Comparison of ENCODE assay signal across 21 mouse cellular contexts in genomic region chr17:26524801-26525200, GRCm38 (mm10). TPM values are rescaled to one million over a fixed set of nuclear protein-coding genes. Genes with fewer than 3 reads are reported as not detected.
DNase-seq lines count a peak whose midpoint lies in the region; ATAC-seq lines count a peak whose summit lies in the region.
"Had no signal": no experiment of that assay in that cellular context is flagged by ENCODE, and none has a peak within 500 bp of the region (broad histone marks: within the 10 kb centered on the region; RNA-seq: fewer than 3 reads in every experiment).

No protein-coding gene starts in this region.

- no peaks in the 10 kb centered on the region for H3K4me1 ChIP-seq in midbrain, embryonic 11.5 days (ENCODE audit: control insufficient read depth, insufficient read depth, low read length)
- H3K4me1 ChIP-seq in midbrain, embryonic 14.5 days (ENCODE audit: control insufficient read depth, insufficient read depth, low read length): no peaks in the 10 kb centered on the region
- H3K4me1 ChIP-seq: forebrain, embryonic 13.5 days; hindbrain, embryonic 10.5 days; hindbrain, embryonic 13.5 days had no signal

- WGBS in midbrain, embryonic 11.5 days: 87% methylated on average over 4 of the region's 4 CpGs
- WGBS in midbrain, embryonic 14.5 days: 85% methylated on average over 4 of the region's 4 CpGs

- no peak overlapping the region for H3K27ac ChIP-seq in midbrain, embryonic 11.5 days (ENCODE audit: low read depth, low read length)
- no peak overlapping the region for H3K27ac ChIP-seq in midbrain, embryonic 14.5 days (replicated peaks; ENCODE audit: low read depth, low read length)
- H3K27ac ChIP-seq: embryonic facial prominence, embryonic 10.5 days; embryonic facial prominence, embryonic 13.5 days; forebrain, embryonic 10.5 days; forebrain, embryonic 13.5 days; hindbrain, embryonic 10.5 days; hindbrain, embryonic 13.5 days; intestine, embryonic 15.5 days had no signal

- intact Hi-C loops in heart, postnatal 25 days (cut with DNase I): no loop called here

- no peak overlapping the region for H3K4me3 ChIP-seq in midbrain, embryonic 11.5 days (ENCODE audit: low read depth, low read length)
- no peak overlapping the region for H3K4me3 ChIP-seq in midbrain, embryonic 14.5 days (replicated peaks; ENCODE audit: low read depth, low read length)
- H3K4me3 ChIP-seq: embryonic facial prominence, embryonic 10.5 days; embryonic facial prominence, embryonic 13.5 days; forebrain, embryonic 10.5 days; forebrain, embryonic 13.5 days; hindbrain, embryonic 10.5 days; hindbrain, embryonic 13.5 days; intestine, embryonic 15.5 days had no signal

- H3K27me3 ChIP-seq in midbrain, embryonic 11.5 days (ENCODE audit: control insufficient read depth, insufficient read depth, low read length): no peaks in the 10 kb centered on the region
- no peaks in the 10 kb centered on the region for H3K27me3 ChIP-seq in midbrain, embryonic 14.5 days (ENCODE audit: control insufficient read depth, insufficient read depth, low read length)
- H3K27me3 ChIP-seq: CH12.LX; embryonic facial prominence, embryonic 13.5 days; forebrain, embryonic 13.5 days; intestine, embryonic 15.5 days had no signal

- DNase-seq in cerebellum, adult 9-10 months: peak; percentile 71
- no peak for DNase-seq in cerebellum, postnatal 4 days (ENCODE audit: low spot score in 2 of 2)
- DNase-seq in heart, adult 11 months: peak; percentile 64
- DNase-seq in heart, postnatal 25 days (ENCODE audit: low spot score): no peak
- DNase-seq in midbrain, embryonic 11.5 days (ENCODE audit: low spot score, missing footprints): peak; percentile 64
- DNase-seq in midbrain, embryonic 14.5 days: no peak
- DNase-seq in right cerebral cortex, postnatal 36 days (ENCODE audit: low spot score in 2 of 2): no peak
- DNase-seq: B cell, adult 2 months; embryo, embryonic 11 days had no signal

- H3K9me3 ChIP-seq in midbrain, embryonic 11.5 days (ENCODE audit: control insufficient read depth, low read length): no peaks in the 10 kb centered on the region
- H3K9me3 ChIP-seq in midbrain, embryonic 14.5 days (ENCODE audit: control insufficient read depth, low read length): no peaks in the 10 kb centered on the region
- H3K9me3 ChIP-seq: embryonic facial prominence, embryonic 10.5 days; embryonic facial prominence, embryonic 13.5 days; forebrain, embryonic 10.5 days; forebrain, embryonic 13.5 days; G1E; hindbrain, embryonic 10.5 days; hindbrain, embryonic 13.5 days; intestine, embryonic 15.5 days had no signal

- H3K9ac ChIP-seq in midbrain, embryonic 11.5 days (ENCODE audit: low read length): no peak overlapping the region
- H3K9ac ChIP-seq in midbrain, embryonic 14.5 days (replicated peaks; ENCODE audit: low read length): no peak overlapping the region
- H3K9ac ChIP-seq: embryonic facial prominence, embryonic 13.5 days; forebrain, embryonic 13.5 days; hindbrain, embryonic 13.5 days; intestine, embryonic 15.5 days had no signal

- no peak overlapping the region for H3K4me2 ChIP-seq in midbrain, embryonic 11.5 days
- no peak overlapping the region for H3K4me2 ChIP-seq in midbrain, embryonic 14.5 days (ENCODE audit: low read length)
- H3K4me2 ChIP-seq: embryonic facial prominence, embryonic 13.5 days; forebrain, embryonic 13.5 days; heart, embryonic 11.5 days; hindbrain, embryonic 13.5 days; intestine, embryonic 15.5 days had no signal

- no peak for ATAC-seq in midbrain, embryonic 11.5 days (ENCODE audit: low FRiP score)
- no peak for ATAC-seq in midbrain, embryonic 14.5 days (ENCODE audit: low FRiP score, low TSS enrichment)
- ATAC-seq: forebrain, embryonic 13.5 days; forebrain, embryonic 16.5 days; hindbrain, embryonic 16.5 days; intestine, embryonic 15.5 days had no signal

- H3K36me3 ChIP-seq in midbrain, embryonic 11.5 days (ENCODE audit: control insufficient read depth, insufficient read depth, low read length): no peaks in the 10 kb centered on the region
- H3K36me3 ChIP-seq in midbrain, embryonic 14.5 days (ENCODE audit: control insufficient read depth, insufficient read depth, low read length): no peaks in the 10 kb centered on the region
- H3K36me3 ChIP-seq: embryonic facial prominence, embryonic 10.5 days; embryonic facial prominence, embryonic 13.5 days; forebrain, embryonic 10.5 days; G1E; hindbrain, embryonic 10.5 days; hindbrain, embryonic 13.5 days; intestine, embryonic 15.5 days had no signal

RNA-seq across cellular contexts. Expression of gene Ergic1, which starts 36.5 kb away (rescaled TPM):
- 10 to 100 TPM; 54.2 to 58.4 TPM for total RNA-seq in heart, postnatal 25 days (2021)
- 129 and 130 TPM in 2 replicates for polyA plus RNA-seq in midbrain, embryonic 11.5 days (2014; fragmentation: Nextera tagmentation; extraction: Ambion mirVana)
- 117 and 129 TPM in 2 replicates for polyA plus RNA-seq in midbrain, embryonic 14.5 days (2014; fragmentation: Nextera tagmentation; extraction: Ambion mirVana)

RNA-seq across cellular contexts. Expression of gene Dusp1, which starts 37.1 kb away (rescaled TPM):
- 10 to 100 TPM; 44.8 to 66.4 TPM for total RNA-seq in heart, postnatal 25 days (2021)
- 30.2 TPM in 2 replicates for polyA plus RNA-seq in midbrain, embryonic 11.5 days (2014; fragmentation: Nextera tagmentation; extraction: Ambion mirVana)
- polyA plus RNA-seq in midbrain, embryonic 14.5 days (2014; fragmentation: Nextera tagmentation; extraction: Ambion mirVana): 44.2 and 45.8 TPM in 2 replicates

Comparison
In these comparisons a context has a peak if more than half of its experiments do, and no peak if none do; other contexts are left out.
1. DNase-seq: peak in cerebellum, adult 9-10 months (single experiment), heart, adult 11 months (single experiment) and midbrain, embryonic 11.5 days (single experiment); none in cerebellum, postnatal 4 days (0 of 2), heart, postnatal 25 days (single experiment), midbrain, embryonic 14.5 days (single experiment) and right cerebral cortex, postnatal 36 days (0 of 2).